Mouse (Mus musculus) gastrocnemius, postnatal 36 days (tissue): ENCODE data around the gene 1700001P01Rik. TPM values are rescaled to one million over a fixed set of nuclear protein-coding genes. Genes with fewer than 3 reads are reported as not detected.

ENCODE experiments used
- DNase-seq, 2 experiments: peaks; one replicate each; pipeline ENCODE4 v3.0.0; 2022
- intact Hi-C: fragments of 180-260 bp; cut with DNase I; formaldehyde crosslinking; loops from one replicate; pipeline ENCODE4 v1.15.1; 2025
- long read RNA-seq, 2 experiments: library from polyadenylated mRNA; stranded (forward); transcript quantifications; one replicate each; pipeline ENCODE4 v2.0.0; 2021
- total RNA-seq, 2 experiments: library from RNA; stranded (reverse); gene quantifications; 2 replicates each; pipeline ENCODE4 v1.2.3; 2021

Gene 1700001P01Rik
- not detected for total RNA-seq
- long read RNA-seq, experiment 1 = 0 reads
- long read RNA-seq, experiment 2 = 0 reads

GRCm38 (mm10) chr11:97775808-97776496, at the start of gene 1700001P01Rik:
Gene 1700001P01Rik, minus strand, starts transcription at chr11:97775918.
- no peak for DNase-seq
- intact Hi-C loops = no loop called here

GRCm38 (mm10) chr11:97825295-97825694, 49.6 kb upstream of the 1700001P01Rik start:
- intact Hi-C loops = loop anchor here (5.0 kb wide), 1 partner anchor 33 kb away; no protein-coding TSS in a partner anchor
- no peak for DNase-seq

- no peak for DNase-seq
- intact Hi-C loops = loop anchor here (5.0 kb wide), 1 partner anchor 33 kb away; no protein-coding TSS in a partner anchor
Measured at GRCm38 (mm10) chr11:97824895-97825294, 49.2 kb upstream of the 1700001P01Rik start.

GRCm38 (mm10) chr11:97824168-97824567, 48.5 kb upstream of the 1700001P01Rik start:
- no peak for DNase-seq
- intact Hi-C loops = no loop called here

DNA sequence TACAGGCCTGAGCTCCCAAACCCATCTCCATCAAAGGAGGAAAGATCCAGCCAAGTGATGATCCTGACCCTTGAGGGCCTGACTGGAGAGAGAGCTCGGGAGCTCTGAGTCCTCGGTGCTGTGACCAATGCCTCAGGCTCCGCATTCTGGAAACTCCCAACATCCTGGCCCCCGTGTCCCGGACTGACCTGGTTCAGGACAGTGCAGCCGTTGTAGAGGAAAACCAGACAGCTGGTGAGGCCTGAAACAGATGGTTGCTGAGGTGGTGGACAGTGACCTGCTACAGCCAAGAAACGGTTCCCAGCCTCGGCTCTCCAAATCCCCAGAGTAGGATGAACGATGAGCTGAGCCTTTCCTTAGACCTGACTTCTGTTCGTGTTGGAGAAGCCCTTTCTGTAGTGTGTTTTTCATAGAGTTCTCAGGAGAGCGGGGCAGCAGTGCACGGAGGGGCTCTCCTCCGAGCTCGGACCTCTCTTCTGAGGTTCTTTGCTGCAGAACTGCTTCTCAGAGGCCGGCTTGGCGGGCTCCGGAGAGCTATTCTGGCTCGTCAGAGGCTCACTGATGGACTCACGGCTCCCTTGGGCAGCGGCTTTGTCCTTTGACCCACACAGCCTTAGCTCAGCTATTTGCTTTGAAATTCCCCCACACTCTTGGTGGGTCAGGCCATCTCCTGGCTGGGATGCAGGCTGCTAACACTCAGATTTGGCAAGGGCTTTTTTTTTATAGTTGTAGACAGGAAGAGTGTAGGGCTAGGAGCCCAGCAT, 47.3 kb upstream of the 1700001P01Rik start:
- peak in 1 of 2 experiments; percentile 50 for DNase-seq
- intact Hi-C loops = no loop called here

DNA sequence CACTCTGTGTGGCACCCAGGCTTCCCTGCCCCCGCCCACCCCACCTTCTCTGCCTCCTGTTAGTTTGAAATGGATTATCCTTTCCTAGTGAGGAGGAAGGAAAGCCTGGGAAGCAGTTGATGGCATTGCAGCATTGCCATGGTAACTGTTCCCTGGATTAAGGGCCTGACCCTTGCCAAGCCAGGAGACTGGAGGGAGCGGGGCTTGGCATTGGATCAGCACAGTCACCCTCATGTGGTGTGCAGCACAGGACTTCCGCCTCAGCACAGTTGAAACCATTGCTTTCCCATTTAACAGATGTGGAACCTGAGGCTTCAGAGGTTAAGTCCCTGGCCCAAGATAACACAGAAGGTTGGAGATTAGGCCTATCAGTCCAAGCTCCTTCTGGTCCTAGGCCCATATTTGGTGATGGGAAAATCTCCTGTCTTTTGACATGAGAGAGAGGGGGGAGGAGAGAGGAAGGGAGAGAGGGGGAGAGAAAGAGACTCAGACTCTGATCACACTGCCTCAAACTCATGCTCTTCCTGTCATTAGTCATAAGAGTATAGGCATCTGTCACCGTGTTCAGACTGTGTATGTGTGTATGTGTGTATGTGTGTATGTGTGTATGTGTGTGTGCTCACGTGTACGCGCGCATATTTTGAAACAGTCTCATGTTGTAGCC, 45.8 kb upstream of the 1700001P01Rik start:
- no peak for DNase-seq
- intact Hi-C loops = no loop called here

GRCm38 (mm10) chr11:97820840-97821239, 45.1 kb upstream of the 1700001P01Rik start:
- peak in 1 of 2 experiments; percentile 59 for DNase-seq
- intact Hi-C loops = no loop called here

DNA sequence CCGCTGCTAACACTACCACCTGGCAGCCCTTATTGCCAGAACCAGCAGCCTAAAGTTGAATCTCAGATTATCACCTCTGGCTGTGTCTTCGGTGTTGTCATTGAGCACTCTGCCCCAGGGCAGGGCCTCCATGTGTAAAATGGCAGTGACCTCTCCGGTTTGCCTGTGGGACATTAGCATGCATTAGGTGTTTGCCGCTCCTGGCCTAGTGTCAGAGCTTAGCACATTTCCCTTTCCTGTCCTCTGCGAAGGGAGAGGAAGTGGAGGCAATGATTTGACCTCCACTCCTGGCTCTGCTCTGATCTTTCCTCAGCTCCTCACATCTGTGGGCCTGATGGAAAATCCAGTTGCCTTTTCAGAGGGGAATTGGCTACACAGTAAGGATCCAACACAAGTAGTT, 44.2 kb upstream of the 1700001P01Rik start:
- no peak for DNase-seq

DNA sequence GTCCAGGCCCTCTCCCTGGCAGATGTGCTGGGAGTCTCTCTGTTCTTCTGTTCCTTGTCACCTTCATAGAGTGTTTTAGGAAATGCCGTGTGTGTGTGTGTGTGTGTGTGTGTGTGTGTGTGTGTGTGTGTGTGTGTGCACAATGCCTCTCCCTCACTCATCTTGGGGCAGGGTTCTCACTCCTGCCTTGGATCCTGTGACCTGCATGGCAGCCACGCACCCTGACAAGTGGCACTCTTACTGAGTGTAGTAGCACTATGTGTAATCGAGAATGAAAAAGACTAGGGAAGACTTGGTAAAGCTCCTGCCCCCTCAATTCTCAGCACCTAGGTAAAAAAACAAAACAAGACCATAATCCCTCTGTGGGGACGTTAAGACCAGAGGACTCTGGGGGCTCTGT, 43.4 kb upstream of the 1700001P01Rik start:
- no peak for DNase-seq

More for the DNA sequence above, 44.2 kb upstream of the 1700001P01Rik start:
- intact Hi-C loops = no loop called here

GRCm38 (mm10) chr11:97818571-97818970, 42.9 kb upstream of the 1700001P01Rik start:
- intact Hi-C loops = no loop called here
- DNase-seq = no peak

More for the DNA sequence above, 43.4 kb upstream of the 1700001P01Rik start:
- intact Hi-C loops = no loop called here

DNA sequence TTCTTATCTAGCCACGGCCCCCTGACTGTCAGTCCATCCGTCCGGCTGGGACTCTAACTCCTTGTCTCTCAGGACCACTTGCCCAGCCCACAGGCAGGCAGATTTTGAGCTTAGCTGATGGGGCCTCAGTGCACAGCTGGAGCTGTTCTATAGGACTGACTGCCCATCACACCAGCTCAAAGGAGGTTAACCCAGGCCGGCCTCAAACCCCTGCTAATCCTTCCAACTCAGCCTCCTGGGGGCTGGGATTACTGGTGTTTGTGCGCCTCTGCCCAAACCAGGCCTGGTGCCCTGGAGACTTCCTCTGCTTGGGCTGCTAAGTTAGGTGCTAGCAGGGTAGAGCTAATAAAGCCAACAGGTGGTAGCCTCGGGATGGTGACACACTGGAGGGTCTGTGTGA, 42.3 kb upstream of the 1700001P01Rik start:
- DNase-seq = no peak
- intact Hi-C loops = no loop called here

DNA sequence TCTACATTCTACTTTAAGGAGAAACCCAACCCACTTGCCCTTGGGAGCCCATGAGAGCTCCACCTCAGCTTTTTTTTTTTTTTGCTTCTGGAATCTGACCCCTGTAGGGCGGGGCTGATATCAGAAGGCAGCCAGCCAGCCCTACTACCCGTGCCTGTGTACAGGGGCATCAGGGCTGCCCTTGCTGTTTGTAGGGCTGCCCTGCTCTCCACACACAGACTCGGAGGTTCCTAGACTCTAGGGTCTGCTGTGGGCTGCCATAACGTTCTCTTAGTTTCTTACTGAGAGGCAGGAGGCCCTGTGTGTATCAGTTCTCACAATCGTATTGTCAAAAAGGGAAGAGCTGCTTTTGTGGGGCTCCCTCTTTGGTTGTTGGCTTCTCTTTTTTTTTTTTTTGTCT, 41.7 kb upstream of the 1700001P01Rik start:
- no peak for DNase-seq
- intact Hi-C loops = no loop called here

DNA sequence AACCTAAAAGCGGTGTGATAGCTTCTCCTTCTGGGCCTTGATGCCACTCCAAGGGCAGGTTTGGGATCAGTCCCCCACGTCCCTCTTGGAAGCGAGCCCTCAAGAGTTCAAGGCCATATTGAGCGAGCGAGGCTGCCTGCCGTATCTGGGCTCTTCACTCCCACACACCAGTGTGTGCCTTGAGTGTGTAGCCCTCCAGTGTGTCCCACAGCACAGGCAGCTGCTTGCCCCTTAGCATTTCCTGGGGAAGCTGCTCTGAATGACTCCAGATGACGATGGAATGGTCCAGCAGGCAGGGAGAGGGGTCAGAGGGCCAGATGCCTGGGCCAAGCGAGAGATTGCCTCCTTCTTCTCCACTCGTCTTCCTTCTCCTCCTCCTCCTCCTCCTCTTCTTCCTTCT, 41.2 kb upstream of the 1700001P01Rik start:
- DNase-seq = no peak
- intact Hi-C loops = no loop called here

DNA sequence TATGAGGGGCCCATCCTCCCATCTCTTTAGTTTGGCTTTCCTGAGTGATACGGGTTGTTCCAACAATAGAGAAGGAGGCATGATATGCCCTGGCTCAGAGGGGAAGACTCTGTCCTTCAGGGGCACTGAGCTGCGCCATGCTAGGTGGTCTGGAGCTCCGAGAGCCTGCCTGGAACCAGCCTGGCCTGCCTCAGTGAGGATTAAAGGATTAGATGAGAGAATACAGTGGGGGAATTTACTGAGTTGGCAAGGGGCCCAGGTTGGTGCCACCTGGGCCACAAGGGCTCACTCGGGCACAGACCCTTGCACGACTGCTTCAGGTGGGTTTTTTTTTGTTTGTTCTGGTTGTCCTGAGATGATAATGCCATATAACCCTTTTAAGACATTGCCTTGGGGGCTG, 40.5 kb upstream of the 1700001P01Rik start:
- intact Hi-C loops = no loop called here
- DNase-seq = no peak

- intact Hi-C loops = no loop called here
- no peak for DNase-seq
Measured at GRCm38 (mm10) chr11:97815736-97816135, 40.0 kb upstream of the 1700001P01Rik start.

- intact Hi-C loops = no loop called here
- DNase-seq = no peak
Measured at GRCm38 (mm10) chr11:97813746-97814515, 38.2 kb upstream of the 1700001P01Rik start.

DNA sequence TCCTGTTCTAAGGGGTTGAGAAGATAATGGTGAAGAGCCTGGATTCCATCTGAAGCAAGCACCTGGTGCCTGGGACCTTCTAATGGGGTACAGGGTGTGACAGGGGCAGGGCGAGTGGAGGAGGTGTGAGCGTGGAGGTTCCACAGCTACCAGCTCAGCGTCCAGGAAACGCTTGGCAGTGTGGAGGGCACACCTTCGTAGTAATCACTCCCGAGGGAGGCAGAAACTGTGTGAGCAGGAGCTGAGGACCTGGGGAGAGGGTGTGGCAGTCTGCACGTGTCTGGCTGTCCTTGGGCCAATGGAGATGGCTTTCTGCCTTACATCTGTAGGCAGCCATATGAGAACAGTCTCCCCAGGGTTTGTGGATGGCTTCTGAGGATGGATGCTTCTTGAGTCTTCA, 37.4 kb upstream of the 1700001P01Rik start:
- intact Hi-C loops = no loop called here
- DNase-seq = no peak

- intact Hi-C loops = no loop called here
- DNase-seq = no peak
Measured at GRCm38 (mm10) chr11:97812491-97812921, 36.8 kb upstream of the 1700001P01Rik start.

DNA sequence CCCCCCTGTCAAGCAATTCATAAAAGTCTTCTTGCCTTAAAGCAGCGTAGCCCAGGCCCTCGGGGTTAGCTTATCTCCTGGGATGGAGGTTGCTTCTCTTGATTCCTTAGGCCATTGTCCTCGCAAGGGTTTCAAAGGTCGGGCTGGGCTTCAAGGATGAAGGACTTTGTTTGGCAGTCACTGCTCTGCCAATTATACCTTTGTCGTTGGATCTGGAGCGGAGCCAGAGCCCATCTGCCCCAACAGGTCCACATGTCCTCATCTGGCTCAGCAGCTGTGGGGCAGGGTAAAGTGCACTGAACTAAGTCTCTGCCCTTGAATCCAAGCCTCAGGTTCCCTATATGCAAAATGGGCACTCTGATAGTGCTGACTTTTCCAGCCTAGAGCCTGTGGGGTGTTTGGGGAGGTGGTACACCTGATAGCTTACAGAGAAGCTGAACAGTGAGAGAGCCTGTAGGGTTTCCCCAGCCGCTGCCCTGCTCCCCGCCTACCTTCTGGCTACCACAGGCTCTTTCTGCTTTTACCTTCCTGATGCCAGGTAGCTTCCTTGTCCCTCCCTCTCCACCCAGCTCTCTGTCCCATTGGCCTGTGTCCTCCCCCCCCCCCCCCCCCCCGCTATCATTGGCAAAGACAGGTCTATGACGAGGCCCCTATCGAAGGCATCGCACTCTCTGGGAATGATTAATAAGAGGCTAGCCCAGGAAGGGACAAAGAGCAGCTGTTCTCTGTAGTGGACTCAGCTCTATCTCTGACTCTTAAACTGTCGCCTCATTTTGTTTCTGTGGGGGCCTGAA, 36.0 kb upstream of the 1700001P01Rik start:
- intact Hi-C loops = no loop called here
- no peak for DNase-seq

- intact Hi-C loops = no loop called here
- DNase-seq = no peak
Measured at GRCm38 (mm10) chr11:97810970-97811369, 35.3 kb upstream of the 1700001P01Rik start.
